Mouse (Mus musculus) heart, embryonic 13.5 days (tissue): ENCODE data around the gene Ptprk. TPM values are rescaled to one million over a fixed set of nuclear protein-coding genes. Genes with fewer than 3 reads are reported as not detected.

Source experiments
- ATAC-seq: fragments of 200-750 bp; cut with Nextera tagmentation; 2 replicates; pipeline ENCODE4 v1.8.0; 2017; ENCODE audit warnings: moderate TSS enrichment; ENCODE audit not compliant: insufficient number of reproducible peaks, low FRiP score, low TSS enrichment; ENCODE audit errors: extremely low read depth
- H3K27ac ChIP-seq: fragments of 300-500 bp; sonication (generic); replicated peaks from 2 replicates; pipeline ENCODE4 v1.5.1; 2015; ENCODE audit warnings: moderate library complexity, mild to moderate bottlenecking, inconsistent platforms
- H3K27me3 ChIP-seq: fragments of 300-500 bp; sonication (generic); replicated peaks from 2 replicates; pipeline ENCODE4 v1.6.1; 2015; ENCODE audit warnings: mild to moderate bottlenecking, inconsistent platforms
- H3K36me3 ChIP-seq: fragments of 300-500 bp; sonication (generic); 2 replicates; pipeline ENCODE4 v1.6.1; 2015; ENCODE audit warnings: mild to moderate bottlenecking, inconsistent platforms
- H3K4me1 ChIP-seq: fragments of 300-500 bp; sonication (generic); 2 replicates; pipeline ENCODE4 v1.6.1; 2015; ENCODE audit warnings: inconsistent platforms
- H3K4me2 ChIP-seq: fragments of 300-500 bp; sonication (generic); 2 replicates; pipeline ENCODE4 v1.6.1; 2015; ENCODE audit warnings: inconsistent platforms, mild to moderate bottlenecking, moderate library complexity
- H3K4me3 ChIP-seq: fragments of 300-500 bp; sonication (generic); 2 replicates; pipeline ENCODE4 v1.5.1; 2015; ENCODE audit warnings: moderate library complexity, mild to moderate bottlenecking, inconsistent platforms
- H3K9ac ChIP-seq: fragments of 300-500 bp; sonication (generic); 2 replicates; pipeline ENCODE4 v1.6.1; 2015; ENCODE audit warnings: inconsistent platforms, mild to moderate bottlenecking, moderate library complexity
- H3K9me3 ChIP-seq: fragments of 300-500 bp; sonication (generic); 2 replicates; pipeline ENCODE4 v1.6.1; 2016; ENCODE audit warnings: inconsistent platforms
- WGBS: fragments of 180-500 bp; shearing (Covaris S2); methylation state at CpG from one replicate; pipeline ENCODE4 v1.1.7; 2015; ENCODE audit warnings: mixed read lengths; 5-methylcytosine and 5-hydroxymethylcytosine counted together
- polyA plus RNA-seq: library from polyadenylated mRNA; unstranded; fragments of >200 nt; fragmentation: Nextera tagmentation; extraction: Ambion mirVana; gene quantifications from 2 replicates; pipeline ENCODE4 v1.2.1, GENCODE M21; 2015

Ptprk gene
- polyA plus RNA-seq, 1 experiment from 2014 or later, result 31.3 TPM

DNA sequence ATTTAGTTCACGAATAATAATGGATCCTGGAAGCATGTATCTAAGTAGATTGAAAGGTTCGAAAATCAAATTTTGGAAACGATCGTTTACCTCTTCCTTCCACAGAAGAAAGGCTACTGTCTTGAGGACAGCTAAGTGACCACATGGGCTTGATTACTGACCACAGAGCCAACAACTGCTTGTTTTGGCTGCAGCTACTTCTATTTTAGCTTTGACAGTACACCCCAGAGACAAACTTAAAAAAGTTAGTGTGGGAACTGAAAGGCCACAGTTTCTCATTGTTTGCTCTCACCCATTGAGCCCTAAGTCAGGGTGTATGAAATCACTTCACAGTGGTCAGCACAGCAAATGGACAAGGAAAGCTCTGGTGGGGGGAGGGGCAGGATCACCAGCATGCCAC lies 174.4 kb downstream of the Ptprk start:
- no peak for ATAC-seq
- H3K9ac ChIP-seq, result no peak overlapping the region
- H3K4me3 ChIP-seq, result no peak overlapping the region
- no peaks in the 10 kb centered on the region for H3K9me3 ChIP-seq
- no peaks in the 10 kb centered on the region; the same call in 1 of the 2 replicates for H3K4me1 ChIP-seq
- no peak overlapping the region for H3K4me2 ChIP-seq
- H3K27ac ChIP-seq, result no peak overlapping the region
- H3K27me3 ChIP-seq, result no peaks in the 10 kb centered on the region
- WGBS, result 78% methylated on average over 4 of the region's 4 CpGs
- H3K36me3 ChIP-seq, result no peaks in the 10 kb centered on the region

- H3K36me3 ChIP-seq, result no peaks in the 10 kb centered on the region
- no peak overlapping the region for H3K4me2 ChIP-seq
- no peak overlapping the region for H3K9ac ChIP-seq
- no peak for ATAC-seq
- H3K27ac ChIP-seq, result no peak overlapping the region
- H3K4me1 ChIP-seq, result no peaks in the 10 kb centered on the region; the same call in 1 of the 2 replicates
- no peaks in the 10 kb centered on the region for H3K27me3 ChIP-seq
- 63% methylated on average over 4 of the region's 4 CpGs for WGBS
- H3K9me3 ChIP-seq, result no peaks in the 10 kb centered on the region
- no peak overlapping the region for H3K4me3 ChIP-seq
Measured at GRCm38 (mm10) chr10:28251385-28251784, 176.8 kb downstream of the Ptprk start.

DNA sequence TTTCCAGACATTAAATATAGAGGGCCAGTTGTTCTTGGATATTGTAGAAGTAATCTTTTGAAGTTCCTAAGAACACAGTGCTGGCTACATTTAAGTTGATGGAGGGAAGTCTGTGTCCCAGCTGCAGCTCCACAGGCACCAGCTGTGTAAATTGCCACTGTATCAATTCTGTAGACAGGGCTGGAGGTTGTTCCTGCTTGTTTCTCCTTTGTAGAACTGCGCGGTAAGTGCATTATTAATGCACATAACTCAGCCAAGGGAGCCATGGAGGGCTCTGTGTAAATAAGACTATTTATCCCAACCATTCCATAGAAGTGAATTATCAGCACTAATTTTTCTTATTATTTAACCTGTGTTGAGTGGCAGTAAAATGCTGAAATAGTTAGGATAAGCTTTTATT lies 186.0 kb downstream of the Ptprk start:
- Histone ChIP-seq H3K27me3 (no peaks in the 10 kb centered on the region), H3K36me3 (peaks cover 7% of the 10 kb centered on the region), H3K9me3 (no peaks in the 10 kb centered on the region), H3K4me2 (no peak overlapping the region), H3K27ac (no peak overlapping the region), H3K4me3 (no peak overlapping the region), H3K9ac (no peak overlapping the region), H3K4me1 (no peaks in the 10 kb centered on the region)
- no peak for ATAC-seq
- 87% methylated on average over 2 of the region's 2 CpGs for WGBS

DNA sequence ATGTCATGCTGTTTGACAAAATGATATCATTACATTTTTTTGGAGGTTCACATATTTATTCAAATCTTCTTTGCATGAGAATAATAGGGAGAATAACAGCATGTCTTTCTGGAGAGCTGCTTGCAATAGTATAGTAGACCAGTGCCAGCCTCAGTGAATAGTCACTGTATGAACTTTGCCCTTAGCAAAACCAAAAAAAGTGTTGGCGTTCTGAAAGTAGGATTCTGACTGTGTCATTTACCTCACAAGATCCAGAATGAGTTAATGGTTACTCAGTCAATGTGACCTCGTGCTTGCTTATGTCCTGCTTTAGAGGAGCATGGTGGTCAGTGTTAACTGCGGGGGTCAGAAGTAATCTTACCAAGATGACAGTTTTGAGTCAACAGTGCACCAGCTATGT lies 187.5 kb downstream of the Ptprk start:
- H3K27ac ChIP-seq, result no peak overlapping the region
- WGBS, result 79% methylated on average over 3 of the region's 3 CpGs
- H3K9ac ChIP-seq, result no peak overlapping the region
- no peak overlapping the region for H3K4me3 ChIP-seq
- no peak for ATAC-seq
- H3K36me3 ChIP-seq, result peaks cover 19% of the 10 kb centered on the region
- H3K4me1 ChIP-seq, result no peaks in the 10 kb centered on the region
- H3K27me3 ChIP-seq, result no peaks in the 10 kb centered on the region
- H3K4me2 ChIP-seq, result no peak overlapping the region
- H3K9me3 ChIP-seq, result no peaks in the 10 kb centered on the region

DNA sequence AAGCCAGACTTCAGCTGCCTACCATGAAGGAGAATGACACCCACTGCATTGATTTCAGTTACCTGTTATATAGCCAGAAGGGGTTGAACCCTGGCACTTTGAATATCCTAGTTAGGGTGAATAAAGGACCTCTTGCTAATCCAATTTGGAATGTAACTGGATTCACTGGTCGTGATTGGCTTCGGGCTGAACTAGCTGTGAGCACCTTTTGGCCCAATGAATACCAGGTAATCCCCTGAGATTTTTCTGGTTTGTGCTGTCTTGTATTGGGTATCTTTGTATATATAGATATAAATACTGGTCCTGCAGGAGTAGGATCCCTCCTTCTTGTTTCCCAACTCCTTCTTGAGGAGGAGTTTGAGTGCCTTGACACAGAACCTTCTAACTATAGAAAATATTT lies 188.9 kb downstream of the Ptprk start:
- H3K27ac ChIP-seq, result no peak overlapping the region
- no peak overlapping the region for H3K4me2 ChIP-seq
- peaks cover 27% of the 10 kb centered on the region for H3K36me3 ChIP-seq
- H3K9ac ChIP-seq, result no peak overlapping the region
- no peaks in the 10 kb centered on the region for H3K4me1 ChIP-seq
- no peaks in the 10 kb centered on the region for H3K27me3 ChIP-seq
- no peaks in the 10 kb centered on the region for H3K9me3 ChIP-seq
- no peak overlapping the region for H3K4me3 ChIP-seq
- WGBS, result 62% methylated on average over 2 of the region's 2 CpGs
- no peak for ATAC-seq

- Histone ChIP-seq H3K9me3 (no peaks in the 10 kb centered on the region), H3K36me3 (peaks cover 29% of the 10 kb centered on the region), H3K4me3 (no peak overlapping the region), H3K9ac (no peak overlapping the region), H3K27ac (no peak overlapping the region), H3K4me1 (no peaks in the 10 kb centered on the region), H3K27me3 (no peaks in the 10 kb centered on the region), H3K4me2 (no peak overlapping the region)
- no peak for ATAC-seq
- 79% methylated on average over 4 of the region's 4 CpGs for WGBS
Measured at GRCm38 (mm10) chr10:28270273-28270672, 195.7 kb downstream of the Ptprk start.

- H3K36me3 ChIP-seq, result peaks cover 15% of the 10 kb centered on the region
- no peak overlapping the region for H3K9ac ChIP-seq
- no peak overlapping the region for H3K4me2 ChIP-seq
- ATAC-seq, result no peak
- no peaks in the 10 kb centered on the region for H3K27me3 ChIP-seq
- H3K9me3 ChIP-seq, result no peaks in the 10 kb centered on the region
- 78% methylated on average over 8 of the region's 8 CpGs for WGBS
- H3K4me1 ChIP-seq, result no peaks in the 10 kb centered on the region
- no peak overlapping the region for H3K27ac ChIP-seq
- H3K4me3 ChIP-seq, result no peak overlapping the region
Measured at GRCm38 (mm10) chr10:28271729-28272606, 197.3 kb downstream of the Ptprk start.

DNA sequence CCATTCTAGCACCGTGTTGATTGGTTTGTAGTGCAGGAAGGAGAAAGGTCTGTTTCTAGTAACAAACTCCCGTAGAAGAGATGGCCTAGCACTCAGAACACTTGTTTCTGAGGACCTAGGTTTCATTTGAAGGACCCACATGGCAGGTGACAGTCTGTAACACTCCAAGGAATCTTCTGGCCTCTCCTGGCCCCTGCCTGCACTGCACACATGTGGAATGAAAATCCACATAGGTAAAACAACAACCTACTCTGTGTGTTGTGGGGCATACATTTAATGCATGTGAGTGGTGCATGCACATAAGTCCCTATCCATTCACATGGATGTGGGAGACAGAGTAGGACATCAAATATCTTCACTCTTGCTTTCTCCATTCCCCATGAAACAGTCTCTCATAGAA lies 204.1 kb downstream of the Ptprk start:
- H3K4me2 ChIP-seq, result no peak overlapping the region
- H3K4me3 ChIP-seq, result no peak overlapping the region
- H3K27me3 ChIP-seq, result no peaks in the 10 kb centered on the region
- no peak overlapping the region for H3K9ac ChIP-seq
- H3K27ac ChIP-seq, result no peak overlapping the region
- H3K4me1 ChIP-seq, result no peaks in the 10 kb centered on the region
- 80% methylated on average over 2 of the region's 2 CpGs for WGBS
- no peak for ATAC-seq
- H3K36me3 ChIP-seq, result no peaks in the 10 kb centered on the region
- H3K9me3 ChIP-seq, result no peaks in the 10 kb centered on the region

DNA sequence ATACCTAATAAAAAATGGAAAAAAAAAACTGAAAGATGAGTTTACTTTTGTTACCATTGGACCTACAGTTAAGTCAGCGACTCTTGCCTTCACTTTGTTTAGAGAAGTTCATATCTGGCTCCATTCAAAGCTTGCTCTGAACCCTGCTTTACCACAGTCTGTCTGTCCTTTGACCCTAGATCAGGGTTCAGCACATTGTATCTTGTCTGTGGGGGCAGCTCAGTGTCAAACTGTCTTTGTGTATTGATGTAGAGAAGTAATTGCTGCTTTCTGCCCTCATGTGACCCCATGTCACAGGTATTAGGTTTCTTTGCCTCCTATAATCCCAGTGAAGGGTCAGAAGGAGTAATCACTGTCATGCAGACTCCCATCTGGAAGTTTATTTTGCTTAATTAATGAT lies 222.9 kb downstream of the Ptprk start:
- Histone ChIP-seq H3K4me1 (peaks cover 4% of the 10 kb centered on the region; the same call in 1 of the 2 replicates), H3K4me2 (no peak overlapping the region), H3K4me3 (no peak overlapping the region), H3K9ac (no peak overlapping the region), H3K36me3 (no peaks in the 10 kb centered on the region), H3K27me3 (no peaks in the 10 kb centered on the region), H3K9me3 (no peaks in the 10 kb centered on the region), H3K27ac (no peak overlapping the region)
- no peak for ATAC-seq
- 58% methylated on average over 1 of the region's 1 CpGs for WGBS

- no peak for ATAC-seq
Measured at GRCm38 (mm10) chr10:28299207-28299606, 224.6 kb downstream of the Ptprk start.

DNA sequence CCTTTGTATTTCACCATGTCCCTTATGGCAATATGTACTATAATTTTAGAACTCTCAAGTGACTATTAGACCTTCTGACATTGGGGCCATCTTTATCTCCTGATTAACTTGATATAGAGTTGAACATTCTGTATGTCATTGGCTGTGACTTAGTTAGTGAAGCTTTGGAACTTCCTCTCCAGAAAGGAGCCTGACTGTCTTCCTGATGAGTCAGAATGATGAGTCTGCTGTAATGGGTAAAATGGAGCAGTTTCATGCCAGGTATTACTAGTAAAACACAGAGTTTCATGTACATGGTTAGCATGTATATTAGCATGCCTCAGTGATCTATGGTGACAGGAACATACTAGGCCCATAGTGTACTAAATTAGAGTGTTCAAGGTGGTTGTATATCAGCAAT lies 229.2 kb downstream of the Ptprk start:
- H3K4me3 ChIP-seq, result no peak overlapping the region
- peaks cover 21% of the 10 kb centered on the region for H3K4me1 ChIP-seq
- no peak for ATAC-seq
- H3K9ac ChIP-seq, result no peak overlapping the region
- no peak overlapping the region for H3K4me2 ChIP-seq
- no peaks in the 10 kb centered on the region for H3K9me3 ChIP-seq
- no peak overlapping the region for H3K27ac ChIP-seq
- no peaks in the 10 kb centered on the region for H3K36me3 ChIP-seq
- H3K27me3 ChIP-seq, result no peaks in the 10 kb centered on the region

More at GRCm38 (mm10) chr10:28299207-28299606, 224.6 kb downstream of the Ptprk start:
- no peak overlapping the region for H3K27ac ChIP-seq
- H3K4me3 ChIP-seq, result no peak overlapping the region
- no peaks in the 10 kb centered on the region for H3K9me3 ChIP-seq
- 83% methylated on average over 4 of the region's 4 CpGs for WGBS
- H3K9ac ChIP-seq, result no peak overlapping the region
- H3K4me1 ChIP-seq, result peaks cover 7% of the 10 kb centered on the region; the same call in 1 of the 2 replicates
- H3K4me2 ChIP-seq, result no peak overlapping the region
- H3K27me3 ChIP-seq, result no peaks in the 10 kb centered on the region
- no peaks in the 10 kb centered on the region for H3K36me3 ChIP-seq

- Histone ChIP-seq H3K4me3 (no peak overlapping the region), H3K4me1 (peaks cover 21% of the 10 kb centered on the region), H3K27ac (no peak overlapping the region), H3K9ac (no peak overlapping the region), H3K36me3 (no peaks in the 10 kb centered on the region), H3K27me3 (no peaks in the 10 kb centered on the region), H3K4me2 (no peak overlapping the region), H3K9me3 (no peaks in the 10 kb centered on the region)
- 77% methylated on average over 4 of the region's 4 CpGs for WGBS
- ATAC-seq, result no peak
Measured at GRCm38 (mm10) chr10:28304292-28304875, 229.8 kb downstream of the Ptprk start.
